30 mouse cellular contexts compared by ENCODE assay signal in the genomic region with DNA sequence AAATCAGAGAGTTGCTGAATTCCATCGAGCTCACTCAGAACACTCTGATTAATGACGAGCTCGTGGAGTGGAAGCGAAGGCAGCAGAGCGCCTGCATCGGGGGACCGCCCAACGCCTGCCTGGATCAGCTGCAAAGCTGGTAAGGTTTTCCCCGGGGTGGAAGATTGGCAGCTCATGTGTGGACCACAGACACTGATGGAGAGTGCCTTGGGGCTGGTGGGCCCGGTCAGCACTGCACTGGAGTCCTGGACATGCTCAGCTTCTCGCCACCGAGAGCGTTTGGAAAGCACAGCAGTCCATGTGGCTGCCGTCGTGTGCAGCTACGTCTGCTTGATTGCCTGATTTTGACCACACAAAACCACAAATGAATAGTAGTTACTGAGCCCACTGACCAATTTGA. TPM values are rescaled to one million over a fixed set of nuclear protein-coding genes. Genes with fewer than 3 reads are reported as not detected.
DNase-seq lines count a peak whose midpoint lies in the region; ATAC-seq lines count a peak whose summit lies in the region.
"Had no signal": no experiment of that assay in that cellular context is flagged by ENCODE, and none has a peak within 500 bp of the region (broad histone marks: within the 10 kb centered on the region; RNA-seq: fewer than 3 reads in every experiment).

No protein-coding gene starts in this region.

- no peaks in the 10 kb centered on the region for H3K9me3 ChIP-seq in midbrain, embryonic 11.5 days (ENCODE audit: control insufficient read depth, low read length)
- H3K9me3 ChIP-seq in midbrain, embryonic 15.5 days = no peaks in the 10 kb centered on the region
- no peaks in the 10 kb centered on the region for H3K9me3 ChIP-seq in embryonic facial prominence, embryonic 11.5 days (replicated peaks; ENCODE audit: control insufficient read depth, low read length)
- no peaks in the 10 kb centered on the region for H3K9me3 ChIP-seq in hindbrain, embryonic 15.5 days
- H3K9me3 ChIP-seq in forebrain, embryonic 12.5 days = no peaks in the 10 kb centered on the region
- H3K9me3 ChIP-seq: embryonic facial prominence, embryonic 12.5 days; forebrain, embryonic 10.5 days; heart, embryonic 13.5 days; intestine, embryonic 15.5 days; midbrain, embryonic 10.5 days had no signal

- no peak overlapping the region for H3K27ac ChIP-seq in midbrain, embryonic 11.5 days (ENCODE audit: low read depth, low read length)
- H3K27ac ChIP-seq in midbrain, embryonic 15.5 days = no peak overlapping the region
- no peak overlapping the region for H3K27ac ChIP-seq in embryonic facial prominence, embryonic 11.5 days (replicated peaks; ENCODE audit: low read depth, low read length)
- H3K27ac ChIP-seq in hindbrain, embryonic 15.5 days (replicated peaks) = no peak overlapping the region
- H3K27ac ChIP-seq in forebrain, embryonic 12.5 days = no peak overlapping the region
- H3K27ac ChIP-seq: embryonic facial prominence, embryonic 12.5 days; gastrocnemius, adult 2 months; heart, adult 2 months; heart, embryonic 13.5 days; intestine, embryonic 15.5 days; kidney, postnatal 0 days; liver, embryonic 14.5 days; midbrain, embryonic 10.5 days had no signal

- no peak for ATAC-seq in midbrain, embryonic 11.5 days (ENCODE audit: low FRiP score)
- no peak for ATAC-seq in midbrain, embryonic 15.5 days (replicated peaks)
- 0 out of 2 replicates have a peak, but pooled peaks have one; percentile 49 for ATAC-seq in embryonic facial prominence, embryonic 11.5 days (replicated peaks; ENCODE audit: insufficient number of reproducible peaks, low FRiP score, low TSS enrichment, low read depth)
- ATAC-seq in hindbrain, embryonic 15.5 days (ENCODE audit: low FRiP score, low read depth) = peak; percentile 50; the same call in 1 of the 2 replicates
- no peak for ATAC-seq in forebrain, embryonic 12.5 days (ENCODE audit: low FRiP score)
- ATAC-seq: CD4-positive, CD25-positive, alpha-beta regulatory T cell, adult 4 months; forebrain, embryonic 16.5 days; intestine, embryonic 15.5 days had no signal

- no peaks in the 10 kb centered on the region for H3K27me3 ChIP-seq in midbrain, embryonic 11.5 days (ENCODE audit: control insufficient read depth, insufficient read depth, low read length)
- H3K27me3 ChIP-seq in midbrain, embryonic 15.5 days (replicated peaks) = no peaks in the 10 kb centered on the region
- no peaks in the 10 kb centered on the region for H3K27me3 ChIP-seq in embryonic facial prominence, embryonic 11.5 days (ENCODE audit: control insufficient read depth, insufficient read depth, low read length)
- no peaks in the 10 kb centered on the region for H3K27me3 ChIP-seq in hindbrain, embryonic 15.5 days
- no peaks in the 10 kb centered on the region for H3K27me3 ChIP-seq in forebrain, embryonic 12.5 days
- H3K27me3 ChIP-seq: embryonic facial prominence, embryonic 12.5 days; heart, embryonic 13.5 days; intestine, embryonic 15.5 days had no signal

- H3K9ac ChIP-seq in midbrain, embryonic 11.5 days (ENCODE audit: low read length) = no peak overlapping the region
- H3K9ac ChIP-seq in midbrain, embryonic 15.5 days = no peak overlapping the region
- no peak overlapping the region for H3K9ac ChIP-seq in embryonic facial prominence, embryonic 11.5 days (replicated peaks; ENCODE audit: low read length)
- H3K9ac ChIP-seq in hindbrain, embryonic 15.5 days = no peak overlapping the region
- no peak overlapping the region for H3K9ac ChIP-seq in forebrain, embryonic 12.5 days
- H3K9ac ChIP-seq: embryonic facial prominence, embryonic 12.5 days; heart, embryonic 13.5 days; intestine, embryonic 15.5 days; liver, embryonic 14.5 days; lung, embryonic 14.5 days had no signal

- DNase-seq in midbrain, embryonic 11.5 days (ENCODE audit: low spot score, missing footprints) = peak; percentile 35
- no peak for DNase-seq in embryonic facial prominence, embryonic 11.5 days (ENCODE audit: low spot score)
- DNase-seq in adipocyte (ENCODE audit: low spot score) = no peak
- DNase-seq in embryo, embryonic 9.5 days (ENCODE audit: extremely low spot score) = no peak
- DNase-seq: adrenal gland, adult 2 months; cerebellum, adult 2 months; cerebellum, postnatal 14 days; gastrocnemius, adult 2 months; gastrocnemius, postnatal 36 days; heart, adult 2 months; heart, postnatal 10 days; kidney, adult 2 months; kidney, postnatal 4 days; liver; lung, embryonic 14.5 days; thymus, adult 2 months; thymus, postnatal 36 days had no signal

- no peak overlapping the region for H3K4me3 ChIP-seq in midbrain, embryonic 11.5 days (ENCODE audit: low read depth, low read length)
- no peak overlapping the region for H3K4me3 ChIP-seq in midbrain, embryonic 15.5 days
- H3K4me3 ChIP-seq in embryonic facial prominence, embryonic 11.5 days (ENCODE audit: low read depth, low read length) = no peak overlapping the region
- H3K4me3 ChIP-seq in hindbrain, embryonic 15.5 days = no peak overlapping the region
- H3K4me3 ChIP-seq in forebrain, embryonic 12.5 days (replicated peaks) = no peak overlapping the region
- H3K4me3 ChIP-seq: embryonic facial prominence, embryonic 12.5 days; forebrain, embryonic 10.5 days; gastrocnemius, adult 2 months; heart, adult 2 months; heart, embryonic 13.5 days; intestine, embryonic 15.5 days; midbrain, embryonic 10.5 days; myocyte had no signal

- H3K4me2 ChIP-seq in midbrain, embryonic 11.5 days = no peak overlapping the region
- H3K4me2 ChIP-seq in midbrain, embryonic 15.5 days = no peak overlapping the region
- H3K4me2 ChIP-seq in embryonic facial prominence, embryonic 11.5 days (ENCODE audit: low read depth, low read length) = no peak overlapping the region
- H3K4me2 ChIP-seq in hindbrain, embryonic 15.5 days = no peak overlapping the region
- H3K4me2 ChIP-seq in forebrain, embryonic 12.5 days = no peak overlapping the region
- H3K4me2 ChIP-seq: embryonic facial prominence, embryonic 12.5 days; heart, embryonic 13.5 days; intestine, embryonic 15.5 days; lung, embryonic 14.5 days had no signal

- 0 out of 2 replicates have a peak, but pooled peaks cover 2% of the 10 kb centered on the region for H3K4me1 ChIP-seq in midbrain, embryonic 11.5 days (ENCODE audit: control insufficient read depth, insufficient read depth, low read length)
- no peaks in the 10 kb centered on the region for H3K4me1 ChIP-seq in midbrain, embryonic 15.5 days
- H3K4me1 ChIP-seq in embryonic facial prominence, embryonic 11.5 days (ENCODE audit: control insufficient read depth, insufficient read depth, low read length) = no peaks in the 10 kb centered on the region
- no peaks in the 10 kb centered on the region for H3K4me1 ChIP-seq in hindbrain, embryonic 15.5 days (replicated peaks)
- no peaks in the 10 kb centered on the region for H3K4me1 ChIP-seq in forebrain, embryonic 12.5 days
- H3K4me1 ChIP-seq: embryonic facial prominence, embryonic 12.5 days; intestine, embryonic 15.5 days; midbrain, embryonic 10.5 days had no signal

- 88% methylated on average over 16 of the region's 16 CpGs for WGBS in midbrain, embryonic 11.5 days
- WGBS in midbrain, embryonic 15.5 days = 71% methylated on average over 16 of the region's 16 CpGs
- WGBS in embryonic facial prominence, embryonic 11.5 days = 74% methylated on average over 16 of the region's 16 CpGs
- 53% methylated on average over 16 of the region's 16 CpGs for WGBS in hindbrain, embryonic 15.5 days
- 83% methylated on average over 16 of the region's 16 CpGs for WGBS in forebrain, embryonic 12.5 days

- H3K36me3 ChIP-seq in midbrain, embryonic 11.5 days (ENCODE audit: control insufficient read depth, insufficient read depth, low read length) = no peaks in the 10 kb centered on the region
- H3K36me3 ChIP-seq in midbrain, embryonic 15.5 days (replicated peaks) = no peaks in the 10 kb centered on the region
- H3K36me3 ChIP-seq in embryonic facial prominence, embryonic 11.5 days (replicated peaks; ENCODE audit: control insufficient read depth, insufficient read depth, low read depth, low read length) = no peaks in the 10 kb centered on the region
- H3K36me3 ChIP-seq in hindbrain, embryonic 15.5 days = 0 out of 2 replicates have a peak, but pooled peaks cover 2% of the 10 kb centered on the region
- H3K36me3 ChIP-seq in forebrain, embryonic 12.5 days (replicated peaks) = peaks cover 6% of the 10 kb centered on the region; the same call in 1 of the 2 replicates
- H3K36me3 ChIP-seq: midbrain, embryonic 10.5 days had no signal

RNA-seq across cellular contexts. Expression of a gene that starts 18.1 kb away (rescaled TPM):
- 15.0 and 16.3 TPM in 2 replicates for polyA plus RNA-seq in midbrain, embryonic 11.5 days (2014; fragmentation: Nextera tagmentation; extraction: Ambion mirVana)
- polyA plus RNA-seq in midbrain, embryonic 15.5 days (2015; fragmentation: Nextera tagmentation; extraction: Ambion mirVana) = 13.5 and 22.5 TPM in 2 replicates
- 13.1 and 15.0 TPM in 2 replicates for polyA plus RNA-seq in embryonic facial prominence, embryonic 11.5 days (2014; fragmentation: Nextera tagmentation; extraction: Ambion mirVana)
- 14.5 and 17.6 TPM in 2 replicates for polyA plus RNA-seq in hindbrain, embryonic 15.5 days (2015; fragmentation: Nextera tagmentation; extraction: Ambion mirVana)
- polyA plus RNA-seq in forebrain, embryonic 12.5 days (2016; fragmentation: Nextera tagmentation; extraction: Ambion mirVana) = 14.7 and 15.4 TPM in 2 replicates

Comparison
In these comparisons a context has a peak if more than half of its experiments do, and no peak if none do; other contexts are left out.
1. ATAC-seq: peak in embryonic facial prominence, embryonic 11.5 days (single experiment) and hindbrain, embryonic 15.5 days (single experiment); none in midbrain, embryonic 11.5 days (single experiment), midbrain, embryonic 15.5 days (single experiment) and forebrain, embryonic 12.5 days (single experiment).